Comparison of ENCODE assay signal across 9 mouse cellular contexts in the genomic region with DNA sequence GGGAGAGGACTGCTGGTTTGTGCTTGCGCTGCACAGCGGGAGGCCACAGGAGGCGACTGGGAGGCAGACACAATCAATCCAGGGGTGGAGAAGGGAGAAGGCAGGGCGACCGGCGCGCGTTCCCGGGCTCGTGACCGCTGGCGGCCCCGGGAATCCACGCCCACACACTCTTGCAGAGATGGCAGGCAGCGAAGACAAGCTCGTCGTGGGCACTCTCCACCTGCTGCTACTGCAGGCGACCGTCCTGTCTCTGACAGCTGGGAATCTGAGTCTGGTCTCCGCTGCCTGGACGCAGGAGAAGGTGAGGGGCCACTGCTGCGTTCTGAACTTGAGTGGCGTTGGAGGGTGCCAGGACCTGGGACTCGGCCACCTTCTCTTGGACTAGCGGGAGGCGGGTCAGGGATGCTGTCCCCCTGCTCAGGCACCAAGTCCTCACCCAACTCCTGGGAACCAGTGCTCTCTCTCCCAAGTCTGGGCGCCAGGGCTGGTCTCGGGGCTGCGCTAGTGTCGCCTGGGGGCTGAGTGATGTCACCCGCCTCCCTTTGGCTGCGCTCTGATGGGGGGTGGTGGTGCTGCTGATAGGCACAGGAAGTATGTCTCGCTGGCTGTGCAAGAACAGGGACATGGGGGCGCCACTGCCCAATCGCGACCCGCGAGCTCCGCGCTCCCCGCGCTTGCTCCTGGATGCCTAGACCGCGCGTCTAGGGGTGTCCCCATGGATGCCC. TPM values are rescaled to one million over a fixed set of nuclear protein-coding genes. Genes with fewer than 3 reads are reported as not detected.
A peak's percentile ranks its signal among the peaks of the same experiment; 100 is the strongest.
DNase-seq lines count a peak whose midpoint lies in the region; ATAC-seq and TF ChIP-seq lines count a peak whose summit lies in the region.
"Had no signal": no experiment of that assay in that cellular context is flagged by ENCODE, and none has a peak within 500 bp of the region (broad histone marks: within the 10 kb centered on the region; RNA-seq: fewer than 3 reads in every experiment).

No protein-coding gene starts in this region.

- H3K9ac ChIP-seq in forebrain, embryonic 11.5 days (ENCODE audit: low read length): peak overlapping the region; percentile 59
- H3K9ac ChIP-seq in heart, embryonic 15.5 days: peak overlapping the region; percentile 48
- H3K9ac ChIP-seq in liver, embryonic 14.5 days (replicated peaks): no peak overlapping the region; the same call in 1 of the 2 replicates
- peak overlapping the region; percentile 55 for H3K9ac ChIP-seq in stomach, postnatal 0 days (ENCODE audit: low read length)

- TF ChIP-seq CTCF in liver, embryonic 14.5 days (IDR thresholded peaks at IDR 0.05; ENCODE audit: low read depth): peak; percentile 29; the same call in 1 of the 2 replicates
- TF ChIP-seq CTCF in stomach, postnatal 0 days (IDR thresholded peaks at IDR 0.05; ENCODE audit: low read depth): peak; percentile 43

- peak; percentile 8 to 28 for DNase-seq in spleen, adult 18-20 months
- no peak for DNase-seq in spleen, adult 12 weeks (ENCODE audit: low spot score)
- peak; percentile 80 for DNase-seq in forebrain, embryonic 11.5 days (ENCODE audit: low spot score)
- DNase-seq in kidney, postnatal 14 days: peak; percentile 62
- peak in 2 of 3 experiments; percentile 9 to 11 for DNase-seq in liver, embryonic 14.5 days (ENCODE audit: low read depth in 3 of 3, low spot score in 3 of 3)
- peak; percentile 33 to 44 for DNase-seq in natural killer cell, adult 2 months (ENCODE audit: low spot score in 2 of 2)
- peak; percentile 75 for DNase-seq in stomach, postnatal 0 days (ENCODE audit: low spot score)

- H3K9me3 ChIP-seq in forebrain, embryonic 11.5 days (ENCODE audit: control insufficient read depth, low read length): no peaks in the 10 kb centered on the region
- no peaks in the 10 kb centered on the region for H3K9me3 ChIP-seq in heart, embryonic 15.5 days (replicated peaks)
- H3K9me3 ChIP-seq in liver, embryonic 14.5 days (ENCODE audit: control insufficient read depth, low read length): no peaks in the 10 kb centered on the region
- no peaks in the 10 kb centered on the region for H3K9me3 ChIP-seq in stomach, postnatal 0 days (ENCODE audit: control insufficient read depth, low read length)

- peak overlapping the region; percentile 94 for H3K4me2 ChIP-seq in forebrain, embryonic 11.5 days (ENCODE audit: low read depth, low read length, severe bottlenecking)
- H3K4me2 ChIP-seq in heart, embryonic 15.5 days: peak overlapping the region; percentile 93
- H3K4me2 ChIP-seq in liver, embryonic 14.5 days (ENCODE audit: low read depth): peak overlapping the region; percentile 61
- peak overlapping the region; percentile 98 for H3K4me2 ChIP-seq in stomach, postnatal 0 days (replicated peaks; ENCODE audit: low read depth)

- peaks cover 2% of the 10 kb centered on the region for H3K27me3 ChIP-seq in forebrain, embryonic 11.5 days (ENCODE audit: control insufficient read depth, insufficient read depth, low read length)
- H3K27me3 ChIP-seq in heart, embryonic 15.5 days: no peaks in the 10 kb centered on the region
- H3K27me3 ChIP-seq in liver, embryonic 14.5 days (ENCODE audit: control insufficient read depth, insufficient read depth, low read length): peaks cover 8% of the 10 kb centered on the region
- H3K27me3 ChIP-seq in stomach, postnatal 0 days (ENCODE audit: control insufficient read depth, insufficient read depth, low read length): 0 out of 2 replicates have a peak, but pooled peaks cover 2% of the 10 kb centered on the region
- H3K27me3 ChIP-seq: CH12.LX had no signal

- H3K36me3 ChIP-seq in forebrain, embryonic 11.5 days (ENCODE audit: control insufficient read depth, insufficient read depth, low read length): no peaks in the 10 kb centered on the region
- no peaks in the 10 kb centered on the region for H3K36me3 ChIP-seq in heart, embryonic 15.5 days
- H3K36me3 ChIP-seq in liver, embryonic 14.5 days (replicated peaks; ENCODE audit: control insufficient read depth, insufficient read depth, low read depth): no peaks in the 10 kb centered on the region
- H3K36me3 ChIP-seq in stomach, postnatal 0 days (ENCODE audit: control insufficient read depth, insufficient read depth, low read length): no peaks in the 10 kb centered on the region

- WGBS in forebrain, embryonic 11.5 days: under 1% methylated on average over 45 of the region's 45 CpGs
- WGBS in heart, embryonic 15.5 days: under 1% methylated on average over 45 of the region's 45 CpGs
- WGBS in liver, embryonic 14.5 days (ENCODE audit: insufficient replicate concordance): under 1% methylated on average over 45 of the region's 45 CpGs
- under 1% methylated on average over 44 of the region's 45 CpGs for WGBS in stomach, postnatal 0 days

- ATAC-seq in forebrain, embryonic 11.5 days (replicated peaks; ENCODE audit: low FRiP score): peak; percentile 91
- ATAC-seq in heart, embryonic 15.5 days (replicated peaks; ENCODE audit: insufficient number of reproducible peaks, insufficient read depth, low FRiP score, low read depth): peak; percentile 90
- ATAC-seq in liver, embryonic 14.5 days (ENCODE audit: insufficient read depth): peak; percentile 61
- peak; percentile 75 for ATAC-seq in stomach, postnatal 0 days (ENCODE audit: low FRiP score, low TSS enrichment)

- H3K4me3 ChIP-seq in forebrain, embryonic 11.5 days (ENCODE audit: low read depth, low read length): peak overlapping the region; percentile 57
- H3K4me3 ChIP-seq in heart, embryonic 15.5 days: peak overlapping the region; percentile 67
- peak overlapping the region; percentile 45 to 54 for H3K4me3 ChIP-seq in liver, embryonic 14.5 days (ENCODE audit: insufficient read depth in 1 of 2, low read depth in 2 of 2, low read length in 2 of 2)
- peak overlapping the region; percentile 57 for H3K4me3 ChIP-seq in stomach, postnatal 0 days (ENCODE audit: low read depth, low read length)

- no peak for TF ChIP-seq EP300 in liver, embryonic 14.5 days (IDR thresholded peaks at IDR 0.05; ENCODE audit: low read depth)
- TF ChIP-seq EP300 in stomach, postnatal 0 days (optimal IDR thresholded peaks at IDR 0.05): no peak

- no peak overlapping the region for H3K27ac ChIP-seq in forebrain, embryonic 11.5 days (ENCODE audit: low read depth, low read length)
- H3K27ac ChIP-seq in heart, embryonic 15.5 days: peak overlapping the region; percentile 60
- H3K27ac ChIP-seq in liver, embryonic 14.5 days: no peak overlapping the region
- no peak overlapping the region for H3K27ac ChIP-seq in stomach, postnatal 0 days (replicated peaks)

- H3K4me1 ChIP-seq in forebrain, embryonic 11.5 days (replicated peaks; ENCODE audit: control insufficient read depth, insufficient read depth, low read length): no peaks in the 10 kb centered on the region
- no peaks in the 10 kb centered on the region; the same call in 1 of the 2 replicates for H3K4me1 ChIP-seq in heart, embryonic 15.5 days (replicated peaks)
- H3K4me1 ChIP-seq in liver, embryonic 14.5 days (replicated peaks; ENCODE audit: control insufficient read depth in 2 of 2, insufficient read depth in 2 of 2, low read length in 1 of 2): peaks cover 0 to 4% of the 10 kb centered on the region in 2 experiments; a peak in 2 of 4 replicates
- peaks cover 2% of the 10 kb centered on the region; the same call in 1 of the 2 replicates for H3K4me1 ChIP-seq in stomach, postnatal 0 days (replicated peaks; ENCODE audit: control insufficient read depth, insufficient read depth)

RNA-seq across cellular contexts. Expression of gene Qpct, which starts 0.5 kb away (rescaled TPM):
- polyA plus RNA-seq in forebrain, embryonic 11.5 days (2014; fragmentation: Nextera tagmentation; extraction: Ambion mirVana): 6.7 and 7.6 TPM in 2 replicates
- polyA plus RNA-seq in heart, embryonic 15.5 days (2015; fragmentation: Nextera tagmentation; extraction: Ambion mirVana): 25.4 and 31.6 TPM in 2 replicates
- 9.9 and 10.5 TPM in 2 replicates for polyA plus RNA-seq in liver, embryonic 14.5 days (2012; rRNA removed)
- polyA plus RNA-seq in liver, embryonic 14.5 days (2014; fragmentation: Nextera tagmentation; extraction: Ambion mirVana): 22.5 and 25.0 TPM in 2 replicates
- 23.6 and 23.7 TPM in 2 replicates for polyA plus RNA-seq in stomach, postnatal 0 days (2015; fragmentation: Nextera tagmentation; extraction: Ambion mirVana)

RNA-seq across cellular contexts. Expression of gene Prkd3, which starts 31.6 kb away (rescaled TPM):
- 55.5 and 60.5 TPM in 2 replicates for polyA plus RNA-seq in forebrain, embryonic 11.5 days (2014; fragmentation: Nextera tagmentation; extraction: Ambion mirVana)
- 21.8 and 23.5 TPM in 2 replicates for polyA plus RNA-seq in heart, embryonic 15.5 days (2015; fragmentation: Nextera tagmentation; extraction: Ambion mirVana)
- 3.9 and 6.0 TPM in 2 replicates for polyA plus RNA-seq in liver, embryonic 14.5 days (2012; rRNA removed)
- polyA plus RNA-seq in liver, embryonic 14.5 days (2014; fragmentation: Nextera tagmentation; extraction: Ambion mirVana): 6.0 and 7.5 TPM in 2 replicates
- polyA plus RNA-seq in stomach, postnatal 0 days (2015; fragmentation: Nextera tagmentation; extraction: Ambion mirVana): 10.8 and 11.4 TPM in 2 replicates
